Mouse (Mus musculus) kidney, adult 2 months (tissue): Measurements from ENCODE around the gene Ubr3. TPM values are rescaled to one million over a fixed set of nuclear protein-coding genes. Genes with fewer than 3 reads are reported as not detected.

ENCODE experiments used
- DNase-seq: peaks from one replicate; pipeline ENCODE4 v3.0.0; 2021
- H3K27ac ChIP-seq: fragments of 200-500 bp; 2 replicates; pipeline ENCODE4 v1.5.1; 2012; ENCODE audit warnings: low read depth, low read length, control low read depth, inconsistent platforms; ENCODE audit not compliant: insufficient read depth
- H3K27me3 ChIP-seq: fragments of 200-500 bp; replicated peaks from 2 replicates; pipeline ENCODE4 v1.6.1; 2012; ENCODE audit warnings: mild to moderate bottlenecking, moderate library complexity, low read length, inconsistent platforms; ENCODE audit not compliant: control insufficient read depth, insufficient read depth
- H3K36me3 ChIP-seq: fragments of 200-500 bp; 2 replicates; pipeline ENCODE4 v1.6.1; 2012; ENCODE audit warnings: mild to moderate bottlenecking, moderate library complexity, low read length, inconsistent platforms; ENCODE audit not compliant: control insufficient read depth, insufficient read depth
- H3K4me1 ChIP-seq: fragments of 200-500 bp; 2 replicates; pipeline ENCODE4 v1.6.1; 2011; ENCODE audit warnings: low read length; ENCODE audit not compliant: control insufficient read depth, insufficient read depth
- H3K4me3 ChIP-seq: fragments of 200-500 bp; 2 replicates; pipeline ENCODE4 v1.5.1; 2011; ENCODE audit warnings: mild to moderate bottlenecking, low read depth, low read length, control low read depth; ENCODE audit not compliant: insufficient read depth
- CTCF ChIP-seq: fragments of 200-500 bp; conservative IDR thresholded peaks from 2 replicates; pipeline ENCODE4 v1.5.1; 2011; ENCODE audit warnings: low read depth, mild to moderate bottlenecking, control low read depth, low read length, moderate library complexity, mixed read lengths; ENCODE audit not compliant: insufficient read depth, insufficient read length
- POLR2A ChIP-seq: fragments of 200-500 bp; IDR thresholded peaks from one replicate; pipeline ENCODE4 v1.6.1; 2011; ENCODE audit warnings: low read depth, low read length, control low read depth
- WGBS: fragments of 180-500 bp; shearing (Covaris S2); methylation state at CpG from one replicate; pipeline ENCODE4 v1.1.7; 2018; 5-methylcytosine and 5-hydroxymethylcytosine counted together
- polyA plus RNA-seq: library from polyadenylated mRNA; depleted of rRNA; stranded (reverse); fragments of >200 nt; gene quantifications from 2 replicates; pipeline ENCODE4 v1.2.3, GENCODE M21; 2012; rRNA removed

Gene Ubr3
- polyA plus RNA-seq, 1 experiment = 17.8 TPM

DNA sequence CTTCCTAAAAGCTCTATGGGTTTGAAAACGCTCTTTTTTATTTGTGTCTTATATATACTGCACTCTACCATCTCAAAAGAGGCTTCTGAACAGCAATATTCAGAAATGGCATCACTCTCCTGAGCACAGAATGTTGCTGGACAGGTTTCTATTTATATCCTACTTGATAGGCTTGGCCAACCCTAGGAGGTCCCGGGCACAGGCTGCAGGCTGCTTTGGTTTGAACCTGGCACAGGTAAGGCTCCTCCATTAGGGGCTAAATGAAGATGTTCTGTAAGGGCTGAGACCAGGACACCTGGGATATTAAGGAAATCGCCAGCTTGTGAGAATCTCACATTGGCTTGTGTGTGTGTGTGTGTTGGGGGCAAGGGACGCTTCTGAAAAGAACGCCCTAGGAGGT lies 172.8 kb downstream of the Ubr3 start:
- peak; percentile 71 for DNase-seq
- 58% methylated on average over 5 of the region's 5 CpGs for WGBS
- H3K27ac ChIP-seq = peak overlapping the region; percentile 95
- H3K27me3 ChIP-seq = no peaks in the 10 kb centered on the region
- H3K4me3 ChIP-seq = peak overlapping the region; percentile 34; the same call in 1 of the 2 replicates
- H3K36me3 ChIP-seq = no peaks in the 10 kb centered on the region
- TF ChIP-seq POLR2A = no peak
- TF ChIP-seq CTCF = no peak
- H3K4me1 ChIP-seq = peaks cover 15% of the 10 kb centered on the region

Other genes with a start within 250 kb of the Ubr3 start
- gene Klhl41, start 227.1 kb upstream of the Ubr3 start, polyA plus RNA-seq = 0.08 and 1.8 TPM in 2 replicates
- 9.3 and 11.2 TPM in 2 replicates for gene Fastkd1, start 183.7 kb upstream of the Ubr3 start, polyA plus RNA-seq
- 2.9 and 3.6 TPM in 2 replicates for gene Ppig, start 174.7 kb upstream of the Ubr3 start, polyA plus RNA-seq
- gene Ccdc173, start 107.7 kb upstream of the Ubr3 start, polyA plus RNA-seq = 0.20 and 0.37 TPM in 2 replicates
- gene Phospho2, start 107.6 kb upstream of the Ubr3 start, polyA plus RNA-seq = 24.3 and 50.8 TPM in 2 replicates
- 0.57 and 1.1 TPM in 2 replicates for gene Klhl23, start 75.3 kb upstream of the Ubr3 start, polyA plus RNA-seq
- gene Ssb, start 35.7 kb upstream of the Ubr3 start, polyA plus RNA-seq = 2.7 and 5.9 TPM in 2 replicates
- gene Mettl5, start 11.6 kb upstream of the Ubr3 start, polyA plus RNA-seq = 7.0 and 8.8 TPM in 2 replicates
- 1.6 and 1.7 TPM in 2 replicates for gene Myo3b, start 141.9 kb downstream of the Ubr3 start, polyA plus RNA-seq